Mouse (Mus musculus) embryonic fibroblast, embryonic 13.5 days (primary cell): ENCODE data around the gene Pml.

Experiments used
- CTCF ChIP-seq: IDR thresholded peaks from 2 replicates; pipeline ENCODE4 v1.5.1; 2011; ENCODE audit warnings: mild to moderate bottlenecking, control low read depth, low read length, moderate library complexity, borderline replicate concordance; ENCODE audit not compliant: insufficient read depth
- POLR2A ChIP-seq: IDR thresholded peaks from 2 replicates; pipeline ENCODE4 v1.6.1; 2011; ENCODE audit warnings: low read depth, mild to moderate bottlenecking, control low read depth, low read length, moderate library complexity

GRCm38 (mm10) chr9:58262507-58262906 is 12.9 kb upstream of the Pml start:
- TF ChIP-seq CTCF (no peak), POLR2A (no peak)
